Mouse (Mus musculus) liver, embryonic 16.5 days (tissue): ENCODE measurements at regions not wholly inside any gene's neighbourhood (a gene's known extent, or its start where the extent isn't known, plus 50 kb on each side); places are given as distances from the start of the nearest gene placed in this dataset.

Experiments
- ATAC-seq: fragments of 200-750 bp; cut with Nextera tagmentation; 2 replicates; pipeline ENCODE4 v1.8.0; 2017; ENCODE audit warnings: low read depth, mild to moderate bottlenecking, moderate number of reproducible peaks, moderate library complexity
- H3K27ac ChIP-seq: fragments of 300-500 bp; sonication (generic); 2 replicates; pipeline ENCODE4 v1.5.1; 2014; ENCODE audit warnings: mild to moderate bottlenecking, low read length
- H3K27me3 ChIP-seq: fragments of 300-500 bp; sonication (generic); 2 replicates; pipeline ENCODE4 v1.6.1; 2014; ENCODE audit warnings: low read depth, low read length, mixed read lengths; ENCODE audit not compliant: control insufficient read depth, insufficient read depth
- H3K36me3 ChIP-seq: fragments of 300-500 bp; sonication (generic); 2 replicates; pipeline ENCODE4 v1.6.1; 2014; ENCODE audit warnings: mild to moderate bottlenecking; ENCODE audit not compliant: control insufficient read depth, insufficient read depth
- H3K4me1 ChIP-seq: fragments of 300-500 bp; sonication (generic); 2 replicates; pipeline ENCODE4 v1.6.1; 2014; ENCODE audit warnings: low read depth, low read length, mixed read lengths; ENCODE audit not compliant: control insufficient read depth
- H3K4me2 ChIP-seq: fragments of 300-500 bp; sonication (generic); 2 replicates; pipeline ENCODE4 v1.6.1; 2014; ENCODE audit warnings: low read depth, low read length, mixed read lengths
- H3K4me3 ChIP-seq: fragments of 300-500 bp; sonication (generic); 2 replicates; pipeline ENCODE4 v1.5.1; 2014; ENCODE audit warnings: low read depth, mild to moderate bottlenecking, low read length
- H3K9ac ChIP-seq: fragments of 300-500 bp; sonication (generic); 2 replicates; pipeline ENCODE4 v1.6.1; 2014; ENCODE audit warnings: low read depth, low read length
- H3K9me3 ChIP-seq: fragments of 300-500 bp; sonication (generic); replicated peaks from 2 replicates; pipeline ENCODE4 v1.6.1; 2016; ENCODE audit warnings: low read length; ENCODE audit not compliant: control insufficient read depth
- WGBS: fragments of 180-500 bp; shearing (Covaris S2); extraction: QIAGEN DNeasy Blood & Tissue Kit; methylation state at CpG from one replicate; pipeline ENCODE4 v1.1.7; 2014; ENCODE audit not compliant: insufficient replicate concordance; 5-methylcytosine and 5-hydroxymethylcytosine counted together

- H3K4me3 ChIP-seq = no peak overlapping the region
- H3K36me3 ChIP-seq = no peaks in the 10 kb centered on the region
- no peaks in the 10 kb centered on the region for H3K9me3 ChIP-seq
- H3K4me2 ChIP-seq = no peak overlapping the region
- H3K9ac ChIP-seq = no peak overlapping the region
- H3K4me1 ChIP-seq = no peaks in the 10 kb centered on the region
- H3K27ac ChIP-seq = no peak overlapping the region
- WGBS = 36% methylated on average over 2 of the region's 2 CpGs
- ATAC-seq = no peak
- H3K27me3 ChIP-seq = no peaks in the 10 kb centered on the region
These were observed 123.1 kb upstream of the Clnk start for GRCm38 (mm10) chr5:38999700-39000099.

DNA sequence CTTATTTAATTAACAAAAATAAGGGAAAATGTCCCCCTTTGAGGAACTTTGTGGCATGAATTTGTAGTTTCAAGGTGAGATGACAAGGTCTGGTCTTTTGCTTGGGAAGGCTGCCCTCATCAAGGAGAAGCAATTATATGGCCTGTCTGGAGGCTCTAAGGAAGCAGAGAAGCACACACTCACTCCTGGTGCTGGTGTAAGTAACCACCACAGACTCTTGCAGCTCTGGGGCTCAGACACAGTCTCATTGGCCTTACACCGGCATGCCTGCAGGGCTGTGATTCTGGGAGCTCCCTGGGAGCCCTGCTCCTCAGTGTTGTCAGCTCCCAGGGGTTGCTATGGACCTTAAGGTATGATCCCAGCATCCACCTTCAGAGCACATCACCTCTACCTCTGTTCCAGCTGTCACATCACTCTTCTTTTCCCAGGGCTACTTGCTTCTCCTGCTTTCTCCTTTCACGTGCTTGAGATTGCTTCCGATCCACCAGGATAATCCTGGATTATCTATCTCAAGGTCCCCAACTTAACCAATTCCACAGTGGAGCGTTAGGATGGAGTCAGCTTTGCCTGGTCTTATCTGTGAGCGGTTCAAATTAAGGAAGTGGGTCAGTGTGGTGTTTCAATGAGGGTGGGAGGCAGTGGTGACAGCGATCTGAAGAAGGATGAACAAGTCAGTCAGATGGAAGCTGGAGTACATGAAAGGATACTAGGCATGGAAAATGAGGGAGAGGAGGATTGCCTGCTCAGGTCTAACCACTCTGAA, 96.0 kb upstream of the Clnk start:
- Histone ChIP-seq H3K36me3 (no peaks in the 10 kb centered on the region), H3K9ac (no peak overlapping the region), H3K4me3 (no peak overlapping the region), H3K4me2 (no peak overlapping the region), H3K4me1 (no peaks in the 10 kb centered on the region), H3K9me3 (no peaks in the 10 kb centered on the region), H3K27me3 (no peaks in the 10 kb centered on the region), H3K27ac (no peak overlapping the region)
- 34% methylated on average over 6 of the region's 6 CpGs for WGBS
- ATAC-seq = no peak

GRCm38 (mm10) chr5:38970497-38970896, 93.9 kb upstream of the Clnk start:
- H3K27me3 ChIP-seq = no peaks in the 10 kb centered on the region
- 45% methylated on average over 4 of the region's 4 CpGs for WGBS
- H3K36me3 ChIP-seq = no peaks in the 10 kb centered on the region
- no peaks in the 10 kb centered on the region for H3K4me1 ChIP-seq
- H3K27ac ChIP-seq = no peak overlapping the region
- no peak for ATAC-seq
- H3K4me3 ChIP-seq = no peak overlapping the region
- H3K4me2 ChIP-seq = no peak overlapping the region
- no peak overlapping the region for H3K9ac ChIP-seq
- H3K9me3 ChIP-seq = no peaks in the 10 kb centered on the region

- ATAC-seq = no peak
- no peak overlapping the region for H3K27ac ChIP-seq
- 29% methylated on average over 1 of the region's 1 CpGs for WGBS
These were observed 90.4 kb upstream of the Clnk start for GRCm38 (mm10) chr5:38967010-38967409.

DNA sequence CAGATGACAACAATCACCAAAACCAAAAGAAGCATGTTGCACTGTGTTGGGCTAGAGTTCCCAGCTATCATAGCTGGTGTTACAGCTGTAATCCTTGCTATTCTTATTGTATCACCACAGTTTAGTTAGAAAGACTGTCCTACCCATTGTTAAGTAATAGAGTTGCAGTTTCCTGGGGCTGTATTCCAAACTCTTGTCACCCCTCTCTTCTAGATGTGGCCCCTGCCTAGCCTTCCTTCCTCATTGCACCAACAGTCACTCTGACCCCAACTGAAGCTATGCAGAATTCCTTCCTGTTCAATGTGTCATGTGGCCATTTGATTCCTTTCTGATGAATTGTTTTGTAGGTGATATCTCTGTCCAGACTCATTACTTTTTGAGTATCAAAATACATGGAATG, 87.8 kb upstream of the Clnk start:
- no peak overlapping the region for H3K27ac ChIP-seq
- H3K36me3 ChIP-seq = no peaks in the 10 kb centered on the region
- H3K9me3 ChIP-seq = no peaks in the 10 kb centered on the region
- no peak for ATAC-seq
- no peaks in the 10 kb centered on the region for H3K27me3 ChIP-seq
- no peak overlapping the region for H3K4me3 ChIP-seq
- H3K4me2 ChIP-seq = no peak overlapping the region
- H3K9ac ChIP-seq = no peak overlapping the region
- no peaks in the 10 kb centered on the region for H3K4me1 ChIP-seq

More at GRCm38 (mm10) chr5:38967010-38967409, 90.4 kb upstream of the Clnk start:
- H3K27me3 ChIP-seq = no peaks in the 10 kb centered on the region
- no peaks in the 10 kb centered on the region for H3K4me1 ChIP-seq
- no peak overlapping the region for H3K4me3 ChIP-seq
- H3K9me3 ChIP-seq = no peaks in the 10 kb centered on the region
- no peak overlapping the region for H3K9ac ChIP-seq
- no peak overlapping the region for H3K4me2 ChIP-seq
- H3K36me3 ChIP-seq = no peaks in the 10 kb centered on the region

- Histone ChIP-seq H3K27ac (no peak overlapping the region), H3K36me3 (no peaks in the 10 kb centered on the region), H3K4me3 (no peak overlapping the region), H3K4me2 (no peak overlapping the region), H3K27me3 (no peaks in the 10 kb centered on the region), H3K9ac (no peak overlapping the region), H3K9me3 (no peaks in the 10 kb centered on the region), H3K4me1 (no peaks in the 10 kb centered on the region)
- WGBS = 52% methylated on average over 9 of the region's 9 CpGs
- ATAC-seq = no peak
These were observed 74.1 kb upstream of the Clnk start for GRCm38 (mm10) chr5:38950520-38951288.

- Histone ChIP-seq H3K36me3 (no peaks in the 10 kb centered on the region), H3K9ac (no peak overlapping the region), H3K27ac (no peak overlapping the region), H3K27me3 (no peaks in the 10 kb centered on the region), H3K4me1 (no peaks in the 10 kb centered on the region), H3K4me3 (no peak overlapping the region), H3K9me3 (no peaks in the 10 kb centered on the region), H3K4me2 (no peak overlapping the region)
- 51% methylated on average over 5 of the region's 5 CpGs for WGBS
- no peak for ATAC-seq
These were observed 69.5 kb upstream of the Clnk start for GRCm38 (mm10) chr5:38945903-38946686.

- no peaks in the 10 kb centered on the region for H3K4me1 ChIP-seq
- no peak overlapping the region for H3K4me2 ChIP-seq
- 8% methylated on average over 7 of the region's 7 CpGs for WGBS
- H3K9ac ChIP-seq = no peak overlapping the region
- no peak overlapping the region for H3K27ac ChIP-seq
- H3K36me3 ChIP-seq = no peaks in the 10 kb centered on the region
- no peaks in the 10 kb centered on the region for H3K9me3 ChIP-seq
- H3K4me3 ChIP-seq = no peak overlapping the region
- ATAC-seq = no peak
- no peaks in the 10 kb centered on the region for H3K27me3 ChIP-seq
These were observed 55.9 kb upstream of the Clnk start for GRCm38 (mm10) chr5:38932382-38933079.
